Mouse (Mus musculus): ENCODE results near the gene Prkg1.

- TF ChIP-seq POLR2A (IDR thresholded peaks at IDR 0.05; ENCODE audit: insufficient read depth, low read depth, low read length) (no peak), CTCF (IDR thresholded peaks at IDR 0.05) (no peak)
Observed at GRCm38 (mm10) chr19:31338355-31339101, 426.3 kb downstream of the Prkg1 start.
